Mouse (Mus musculus): ENCODE results near the gene Klc1.

The Klc1 gene

DNA sequence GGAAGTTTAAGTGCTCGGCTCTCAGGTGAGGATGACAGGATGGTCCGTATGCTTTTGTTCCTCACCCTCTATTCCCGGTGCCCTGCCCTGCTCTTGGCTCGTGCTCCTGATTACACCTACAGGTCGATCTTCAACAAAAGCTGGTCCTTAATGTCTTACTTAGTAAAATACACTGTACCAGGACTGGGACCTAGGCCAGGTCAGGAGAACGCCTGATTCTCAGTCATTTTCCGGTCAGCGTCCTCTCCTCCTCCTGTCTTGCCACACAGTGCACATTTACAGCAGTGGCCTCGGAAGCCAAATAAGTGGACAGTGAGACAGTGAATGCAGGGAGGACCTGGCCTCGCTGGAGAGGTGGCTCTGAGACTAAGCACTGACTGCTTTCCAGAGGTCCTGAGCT, 12.0 kb downstream of the Klc1 start:
- no peak for DNase-seq (ENCODE audit: low read depth, low spot score)

DNA sequence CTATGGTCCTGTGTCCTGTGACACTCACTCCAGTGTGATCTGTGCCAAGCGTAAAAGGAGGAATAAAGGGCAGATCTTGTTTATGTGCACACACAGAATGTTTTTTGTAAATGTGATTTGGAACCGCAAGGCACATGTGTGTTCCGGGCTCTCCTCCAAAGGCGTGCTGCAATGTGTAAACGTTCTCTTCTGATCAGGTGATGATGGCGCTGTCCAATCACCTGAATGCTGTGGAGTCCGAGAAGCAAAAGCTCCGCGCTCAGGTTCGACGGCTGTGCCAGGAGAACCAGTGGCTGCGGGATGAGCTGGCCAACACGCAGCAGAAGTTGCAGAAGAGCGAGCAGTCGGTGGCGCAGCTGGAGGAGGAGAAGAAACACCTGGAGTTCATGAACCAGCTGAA, 15.5 kb downstream of the Klc1 start:
- DNase-seq (ENCODE audit: low read depth, low spot score): peak; percentile 58

GRCm38 (mm10) chr12:111774845-111775244, 16.2 kb downstream of the Klc1 start:
- no peak for DNase-seq (ENCODE audit: low read depth, low spot score)

DNA sequence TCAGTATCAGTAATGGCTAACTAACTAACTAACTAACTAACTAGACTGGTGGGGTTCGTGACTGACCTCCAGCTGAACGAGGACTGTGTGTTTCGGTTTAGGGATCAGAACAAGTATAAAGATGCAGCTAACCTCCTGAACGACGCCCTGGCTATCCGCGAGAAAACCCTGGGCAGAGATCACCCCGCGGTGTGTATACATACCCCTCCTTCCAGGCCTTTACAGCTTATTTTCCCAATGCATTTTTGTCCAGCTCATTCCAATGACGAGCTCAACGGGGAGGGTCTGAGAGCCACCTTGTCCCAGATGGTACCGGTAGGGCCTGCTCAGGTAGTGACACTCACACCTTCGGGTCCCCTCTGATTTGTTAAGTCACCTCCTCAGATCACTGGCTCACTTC, 19.3 kb downstream of the Klc1 start:
- no peak for DNase-seq (ENCODE audit: low read depth, low spot score)

- DNase-seq (ENCODE audit: low read depth, low spot score): peak; percentile 62
Observed at GRCm38 (mm10) chr12:111779544-111779943, 20.9 kb downstream of the Klc1 start.

- DNase-seq (ENCODE audit: low read depth, low spot score): no peak
Observed at GRCm38 (mm10) chr12:111785174-111785573, 26.5 kb downstream of the Klc1 start.

DNA sequence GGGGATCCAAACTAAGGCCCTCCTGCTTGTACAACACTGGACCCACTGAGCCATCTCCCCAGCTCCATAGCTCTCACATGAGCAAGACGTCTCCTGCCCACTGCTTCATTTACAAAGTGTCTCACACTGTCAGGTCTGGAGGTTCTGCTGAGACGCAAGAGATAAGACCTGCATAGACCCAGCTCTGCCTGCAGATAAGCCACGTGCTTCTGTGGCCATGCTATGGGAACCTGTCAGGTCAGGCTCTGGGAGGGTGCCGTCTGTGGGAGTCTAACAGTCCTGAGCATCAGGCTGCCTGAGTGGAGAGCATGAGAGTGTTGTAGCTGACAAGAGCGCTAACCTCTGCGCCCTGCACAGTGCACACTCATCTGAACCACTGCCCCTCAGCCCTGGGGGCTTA, 28.4 kb downstream of the Klc1 start:
- DNase-seq (ENCODE audit: low read depth, low spot score): no peak

DNA sequence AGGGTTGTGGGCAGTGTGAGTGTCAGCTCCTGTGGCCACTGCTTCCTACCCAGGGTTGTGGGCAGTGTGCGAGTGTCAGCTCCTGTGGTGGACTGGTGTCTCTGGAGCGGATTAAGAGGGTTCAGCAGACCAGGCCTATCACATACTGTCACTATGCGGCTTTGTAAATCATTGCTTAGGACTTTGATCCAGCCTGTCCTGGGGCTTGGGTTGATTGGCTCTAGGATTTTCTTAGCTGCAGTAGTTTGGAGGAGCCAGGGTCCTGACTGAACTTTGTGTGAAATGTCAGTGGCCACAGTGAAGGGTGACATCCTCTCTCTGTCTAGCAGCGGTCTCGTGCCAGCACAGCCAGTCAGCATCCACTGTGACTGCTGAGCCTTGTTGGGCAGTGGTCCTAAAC, 31.4 kb downstream of the Klc1 start:
- DNase-seq (ENCODE audit: low read depth, low spot score): no peak

GRCm38 (mm10) chr12:111790631-111791030, 32.0 kb downstream of the Klc1 start:
- no peak for DNase-seq (ENCODE audit: low read depth, low spot score)

- no peak for DNase-seq (ENCODE audit: low read depth, low spot score)
Observed at GRCm38 (mm10) chr12:111791474-111792104, 32.9 kb downstream of the Klc1 start.

- DNase-seq (ENCODE audit: low read depth, low spot score): no peak
Observed at GRCm38 (mm10) chr12:111794102-111794501, 35.5 kb downstream of the Klc1 start.

GRCm38 (mm10) chr12:111794526-111795179, 36.0 kb downstream of the Klc1 start:
- DNase-seq (ENCODE audit: low read depth, low spot score): no peak

- peak; percentile 65 for DNase-seq (ENCODE audit: low read depth, low spot score)
Observed at GRCm38 (mm10) chr12:111795180-111795895, 36.7 kb downstream of the Klc1 start.

DNA sequence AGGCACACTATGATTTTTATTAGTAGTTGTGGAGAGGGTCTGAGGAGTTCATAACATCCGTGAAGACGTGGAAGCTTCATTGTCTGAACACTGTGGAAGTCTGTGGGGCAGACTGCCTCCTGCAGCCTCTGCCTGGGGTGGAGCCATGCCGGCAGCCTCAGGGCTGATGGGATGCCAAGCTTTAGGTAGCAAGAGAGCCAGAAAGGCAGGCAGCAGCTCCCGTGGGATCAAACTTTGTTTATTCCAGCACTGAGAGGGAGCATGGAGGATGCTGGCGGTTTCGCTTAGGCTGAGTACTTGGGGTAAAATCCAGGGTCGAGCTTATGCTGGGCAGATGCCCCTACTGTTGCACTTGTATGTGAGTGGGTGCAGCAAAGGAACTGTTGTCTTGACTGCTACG, 38.6 kb downstream of the Klc1 start:
- DNase-seq (ENCODE audit: low read depth, low spot score): no peak

DNA sequence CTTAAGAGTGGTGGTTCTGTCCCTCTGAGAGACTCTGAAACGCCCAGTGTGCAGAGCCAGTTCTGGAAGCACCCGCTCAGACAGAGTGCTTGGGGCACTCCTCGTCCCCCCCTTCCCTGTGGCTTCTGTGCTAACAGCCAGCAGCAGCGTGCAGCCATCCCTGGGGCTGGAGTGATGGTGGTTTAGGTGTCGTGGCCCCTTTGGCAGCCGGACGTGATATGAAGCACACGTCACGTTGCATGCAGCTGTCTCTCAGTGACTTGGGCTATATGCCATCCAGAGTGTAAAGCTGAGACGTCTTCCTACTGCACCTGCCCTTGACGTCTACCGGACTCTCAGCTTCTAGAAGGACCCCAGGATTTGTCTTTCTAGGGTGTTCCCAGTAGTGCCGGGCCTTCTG, 39.8 kb downstream of the Klc1 start:
- no peak for DNase-seq (ENCODE audit: low read depth, low spot score)

DNA sequence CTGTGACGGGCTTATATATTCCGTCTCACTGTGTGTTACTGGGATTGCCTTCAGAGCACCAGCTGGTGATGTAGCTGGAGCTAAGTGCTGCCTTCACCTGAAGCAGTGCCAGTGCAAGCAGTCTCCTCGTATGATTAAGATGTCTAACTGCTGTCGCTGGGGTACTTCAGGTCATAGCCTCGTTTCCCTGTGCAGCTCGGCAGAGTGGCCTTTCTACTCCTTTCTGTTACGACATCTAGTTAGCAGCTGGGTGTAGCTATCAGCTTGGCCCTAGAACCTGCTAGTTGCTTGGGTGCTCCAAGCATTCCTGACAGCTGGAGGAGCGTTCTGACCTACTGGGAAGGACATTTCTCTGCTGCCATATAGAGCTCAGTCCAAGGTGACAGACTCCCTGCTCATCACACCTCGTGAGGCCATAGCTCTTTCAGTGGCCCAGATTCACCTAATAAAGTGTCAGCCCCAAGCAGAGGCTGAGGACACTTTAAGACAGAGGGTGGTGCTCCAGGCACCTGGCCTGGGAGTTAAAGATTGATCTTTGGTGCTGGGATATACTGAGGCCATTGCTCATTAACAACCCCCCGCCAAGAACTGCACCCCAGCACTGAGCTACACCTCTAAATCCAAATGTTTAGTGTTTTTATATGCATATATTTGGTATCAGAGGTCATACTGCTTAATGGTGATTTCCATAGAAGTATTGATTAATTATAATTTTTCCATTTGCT, 42.0 kb downstream of the Klc1 start:
- DNase-seq (ENCODE audit: low read depth, low spot score): no peak

DNA sequence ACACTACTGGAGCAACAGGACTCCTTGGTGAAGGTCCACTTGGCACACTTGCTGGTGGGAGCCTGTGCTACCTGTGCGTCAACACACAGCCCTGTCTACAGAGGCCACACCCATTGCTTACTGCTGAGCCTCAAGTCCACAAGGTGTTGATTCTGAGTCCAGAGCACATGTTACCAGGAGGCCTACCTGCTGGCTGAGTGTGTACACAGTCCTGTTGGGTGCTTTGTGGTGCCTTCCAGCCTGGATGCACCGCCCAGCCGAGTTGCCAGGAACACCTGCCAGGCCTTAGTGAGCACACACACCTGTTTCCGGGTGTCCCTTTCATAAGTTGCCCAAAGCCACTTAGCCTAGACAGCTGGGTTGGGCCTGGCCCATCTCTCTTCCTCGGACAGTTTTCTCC, 44.9 kb downstream of the Klc1 start:
- no peak for DNase-seq (ENCODE audit: low read depth, low spot score)

GRCm38 (mm10) chr12:111808775-111809174, 50.1 kb downstream of the Klc1 start:
- no peak for DNase-seq (ENCODE audit: low read depth, low spot score)

GRCm38 (mm10) chr12:111809762-111810161, 51.1 kb downstream of the Klc1 start:
- DNase-seq (ENCODE audit: low read depth, low spot score): peak; percentile 87

GRCm38 (mm10) chr12:111812075-111812474, 53.4 kb downstream of the Klc1 start:
- DNase-seq (ENCODE audit: low read depth, low spot score): no peak

GRCm38 (mm10) chr12:111812611-111813010, 54.0 kb downstream of the Klc1 start:
- DNase-seq (ENCODE audit: low read depth, low spot score): no peak

- DNase-seq (ENCODE audit: low read depth, low spot score): peak; percentile 48
Observed at GRCm38 (mm10) chr12:111813111-111813765, 54.6 kb downstream of the Klc1 start.

All from ZHBTc4 (cell line).